Mouse (Mus musculus) thymus, postnatal 0 days (tissue): ENCODE data around the gene Trip6. TPM values are rescaled to one million over a fixed set of nuclear protein-coding genes. Genes with fewer than 3 reads are reported as not detected.

Source experiments
- DNase-seq: peaks from one replicate; pipeline ENCODE4 v3.0.0-alpha.2; 2015; ENCODE audit warnings: low spot score
- microRNA-seq: library from miRNA; unstranded; fragments of <30 nt; microRNA quantifications from one replicate; pipeline ENCODE4, GENCODE M21; 2016; ENCODE audit warnings: borderline number of aligned reads
- polyA plus RNA-seq: library from polyadenylated mRNA; unstranded; fragments of >200 nt; fragmentation: Nextera tagmentation; extraction: Ambion mirVana; gene quantifications from 2 replicates; pipeline ENCODE4 v1.2.1, GENCODE M21; 2015

Trip6 gene
- polyA plus RNA-seq, 1 experiment from 2014 or later: 17.4 TPM

GRCm38 (mm10) chr5:137277360-137278342 is 36.6 kb downstream of the Trip6 start:
- no peak for DNase-seq

GRCm38 (mm10) chr5:137268131-137268910 is 45.9 kb downstream of the Trip6 start:
- peak; percentile 54 for DNase-seq

GRCm38 (mm10) chr5:137264787-137265186 is 49.4 kb downstream of the Trip6 start:
- DNase-seq: no peak

- no peak for DNase-seq
Observed at GRCm38 (mm10) chr5:137263897-137264720, 50.1 kb downstream of the Trip6 start.

Small RNA genes within 50 kb of the gene (microRNA-seq; reads per million reads assigned to microRNA genes)
- gene Mir7036 (not detected), gene Mir8116 (not detected)

Other genes starting within 250 kb of the Trip6 start
- 0.05 and 0.12 TPM in 2 replicates for gene Serpine1, start 242.1 kb downstream of the Trip6 start, polyA plus RNA-seq
- 13.0 and 18.0 TPM in 2 replicates for gene Trim56, start 198.2 kb downstream of the Trip6 start, polyA plus RNA-seq
- gene Muc3, start 165.1 kb downstream of the Trip6 start, polyA plus RNA-seq: 0.36 and 0.46 TPM in 2 replicates
- gene Muc3a, start 102.0 kb downstream of the Trip6 start, polyA plus RNA-seq: 1.7 TPM in 2 replicates
- 25.9 and 26.3 TPM in 2 replicates for gene Ache, start 26.9 kb downstream of the Trip6 start, polyA plus RNA-seq
- 16.6 and 21.0 TPM in 2 replicates for gene Ufsp1, start 19.8 kb downstream of the Trip6 start, polyA plus RNA-seq
- 114 and 118 TPM in 2 replicates for gene Srrt, start 6.7 kb downstream of the Trip6 start, polyA plus RNA-seq
- 7.0 and 9.5 TPM in 2 replicates for gene Slc12a9, start 19.2 kb upstream of the Trip6 start, polyA plus RNA-seq
- gene Ephb4, start 35.7 kb upstream of the Trip6 start, polyA plus RNA-seq: 6.6 and 8.0 TPM in 2 replicates
- 0.01 and 0.08 TPM in 2 replicates for gene Zan, start 162.7 kb upstream of the Trip6 start, polyA plus RNA-seq
- 84.6 and 90.0 TPM in 2 replicates for gene Pop7, start 188.1 kb upstream of the Trip6 start, polyA plus RNA-seq
- gene Gigyf1, start 204.1 kb upstream of the Trip6 start, polyA plus RNA-seq: 10.5 and 15.9 TPM in 2 replicates
- gene Epo, start 218.8 kb upstream of the Trip6 start, polyA plus RNA-seq: not detected in 2 replicates
- gene Gnb2, start 219.1 kb upstream of the Trip6 start, polyA plus RNA-seq: 425 and 451 TPM in 2 replicates
- 0.14 TPM in 1 of 2 replicates, not detected in the other for gene Actl6b, start 239.1 kb upstream of the Trip6 start, polyA plus RNA-seq